Mouse (Mus musculus): ENCODE results near the gene Atp2b4.
A peak's percentile ranks its signal among the peaks of the same experiment; 100 is the strongest.
"Not testable (repeated sequence)": the region's sequence is repeated elsewhere in the genome, so short reads cannot be mapped to it uniquely, and the experiment has no call there.

Atp2b4 gene

GRCm38 (mm10) chr1:133692195-133692594 lies 108.6 kb downstream of the Atp2b4 start:
- no peak for DNase-seq

- DNase-seq = no peak
Observed at GRCm38 (mm10) chr1:133691046-133691445, 109.8 kb downstream of the Atp2b4 start.

- DNase-seq = no peak
Observed at GRCm38 (mm10) chr1:133689897-133690296, 110.9 kb downstream of the Atp2b4 start, which contains the start of gene Lax1. TSS of gene Lax1 (minus strand) at chr1:133690108.

- DNase-seq = no peak
Observed at GRCm38 (mm10) chr1:133688301-133688700, 112.5 kb downstream of the Atp2b4 start.

GRCm38 (mm10) chr1:133685749-133686519 lies 114.9 kb downstream of the Atp2b4 start:
- peak; percentile 83 for DNase-seq

- DNase-seq = no peak
Observed at GRCm38 (mm10) chr1:133671801-133672200, 129.0 kb downstream of the Atp2b4 start.

GRCm38 (mm10) chr1:133671266-133671665 lies 129.6 kb downstream of the Atp2b4 start:
- no peak for DNase-seq

GRCm38 (mm10) chr1:133670776-133671175 lies 130.1 kb downstream of the Atp2b4 start:
- DNase-seq = no peak

- no peak for DNase-seq
Observed at GRCm38 (mm10) chr1:133670190-133670589, 130.7 kb downstream of the Atp2b4 start.

- no peak for DNase-seq
Observed at GRCm38 (mm10) chr1:133668618-133669017, 132.2 kb downstream of the Atp2b4 start.

GRCm38 (mm10) chr1:133667721-133668120 lies 133.1 kb downstream of the Atp2b4 start:
- DNase-seq = no peak

- not testable (repeated sequence) for DNase-seq
Observed at GRCm38 (mm10) chr1:133665713-133666112, 135.1 kb downstream of the Atp2b4 start.

- DNase-seq = no peak
Observed at GRCm38 (mm10) chr1:133664203-133664970, 136.5 kb downstream of the Atp2b4 start.

- no peak for DNase-seq
Observed at GRCm38 (mm10) chr1:133663427-133663826, 137.4 kb downstream of the Atp2b4 start.

GRCm38 (mm10) chr1:133662941-133663340 lies 137.9 kb downstream of the Atp2b4 start:
- no peak for DNase-seq

- DNase-seq = peak; percentile 95
Observed at GRCm38 (mm10) chr1:133661203-133661933, 139.5 kb downstream of the Atp2b4 start, which contains the start of gene Gm38394. TSS of gene Gm38394 (minus strand) at chr1:133661318.

- DNase-seq = peak; percentile 87
Observed at GRCm38 (mm10) chr1:133660466-133661202, 140.2 kb downstream of the Atp2b4 start, which contains the start of gene Zbed6. TSS of gene Zbed6 (minus strand) at chr1:133660885.

- no peak for DNase-seq
Observed at GRCm38 (mm10) chr1:133658878-133659277, 142.0 kb downstream of the Atp2b4 start.

- no peak for DNase-seq
Observed at GRCm38 (mm10) chr1:133656811-133657210, 144.0 kb downstream of the Atp2b4 start.

GRCm38 (mm10) chr1:133653033-133653432 lies 147.8 kb downstream of the Atp2b4 start:
- no peak for DNase-seq

- no peak for DNase-seq
Observed at GRCm38 (mm10) chr1:133650288-133651055, 150.4 kb downstream of the Atp2b4 start.

Data from kidney, postnatal 14 days (tissue).